Mouse (Mus musculus) midbrain, embryonic 11.5 days (tissue): ENCODE results near the gene Mcl1. TPM values are rescaled to one million over a fixed set of nuclear protein-coding genes. Genes with fewer than 3 reads are reported as not detected.
"Not testable (repeated sequence)": the region's sequence is repeated elsewhere in the genome, so short reads cannot be mapped to it uniquely, and the experiment has no call there.

Source experiments
- ATAC-seq: fragments of 200-750 bp; cut with Nextera tagmentation; 2 replicates; pipeline ENCODE4 v1.8.0; 2017; ENCODE audit warnings: moderate TSS enrichment, moderate library complexity; ENCODE audit not compliant: low FRiP score
- DNase-seq: peaks from one replicate; pipeline ENCODE4 v3.0.0; 2015; ENCODE audit warnings: low spot score; ENCODE audit errors: missing footprints
- H3K27ac ChIP-seq: fragments of 300-500 bp; sonication (generic); 2 replicates; pipeline ENCODE4 v1.5.1; 2014; ENCODE audit warnings: low read depth, low read length
- H3K27me3 ChIP-seq: fragments of 300-500 bp; sonication (generic); 2 replicates; pipeline ENCODE4 v1.6.1; 2014; ENCODE audit warnings: mild to moderate bottlenecking, low read length, moderate library complexity, mixed read lengths; ENCODE audit not compliant: control insufficient read depth, insufficient read depth
- H3K36me3 ChIP-seq: fragments of 300-500 bp; sonication (generic); 2 replicates; pipeline ENCODE4 v1.6.1; 2014; ENCODE audit warnings: mild to moderate bottlenecking, low read length, moderate library complexity, mixed read lengths; ENCODE audit not compliant: control insufficient read depth, insufficient read depth
- H3K4me1 ChIP-seq: fragments of 300-500 bp; sonication (generic); 2 replicates; pipeline ENCODE4 v1.6.1; 2014; ENCODE audit warnings: low read length; ENCODE audit not compliant: control insufficient read depth, insufficient read depth
- H3K4me2 ChIP-seq: fragments of 300-500 bp; sonication (generic); 2 replicates; pipeline ENCODE4 v1.6.1; 2014; ENCODE audit warnings: mild to moderate bottlenecking, moderate library complexity
- H3K4me3 ChIP-seq: fragments of 300-500 bp; sonication (generic); 2 replicates; pipeline ENCODE4 v1.5.1; 2014; ENCODE audit warnings: low read depth, low read length
- H3K9ac ChIP-seq: fragments of 300-500 bp; sonication (generic); 2 replicates; pipeline ENCODE4 v1.6.1; 2014; ENCODE audit warnings: low read length
- H3K9me3 ChIP-seq: fragments of 300-500 bp; sonication (generic); 2 replicates; pipeline ENCODE4 v1.6.1; 2016; ENCODE audit warnings: low read length; ENCODE audit not compliant: control insufficient read depth
- WGBS: fragments of 180-500 bp; shearing (Covaris S2); extraction: QIAGEN DNeasy Blood & Tissue Kit; methylation state at CpG from one replicate; pipeline ENCODE4 v1.1.7; 2014; 5-methylcytosine and 5-hydroxymethylcytosine counted together
- polyA plus RNA-seq: library from polyadenylated mRNA; unstranded; fragments of >200 nt; fragmentation: Nextera tagmentation; extraction: Ambion mirVana; gene quantifications from 2 replicates; pipeline ENCODE4 v1.2.1, GENCODE M21; 2014

The Mcl1 gene
- polyA plus RNA-seq, 1 experiment from 2014 or later = 74.1 TPM

- Histone ChIP-seq H3K9me3 (no peaks in the 10 kb centered on the region), H3K4me2 (no peak overlapping the region), H3K4me1 (peaks cover 5% of the 10 kb centered on the region; the same call in 1 of the 2 replicates), H3K27me3 (no peaks in the 10 kb centered on the region), H3K9ac (no peak overlapping the region), H3K4me3 (no peak overlapping the region), H3K27ac (no peak overlapping the region), H3K36me3 (no peaks in the 10 kb centered on the region)
- WGBS = 13% methylated on average over 6 of the region's 6 CpGs
- DNase-seq = no peak
- no peak for ATAC-seq
These were observed 5.7 kb upstream of the Mcl1 start for GRCm38 (mm10) chr3:95652871-95653270.

- 14% methylated on average over 11 of the region's 11 CpGs for WGBS
- Histone ChIP-seq H3K4me3 (no peak overlapping the region), H3K9ac (no peak overlapping the region), H3K4me1 (peaks cover 5% of the 10 kb centered on the region; the same call in 1 of the 2 replicates), H3K27me3 (no peaks in the 10 kb centered on the region), H3K27ac (no peak overlapping the region), H3K9me3 (no peaks in the 10 kb centered on the region), H3K4me2 (no peak overlapping the region), H3K36me3 (no peaks in the 10 kb centered on the region)
- no peak for ATAC-seq
- no peak for DNase-seq
These were observed 5.0 kb upstream of the Mcl1 start for GRCm38 (mm10) chr3:95653473-95654034.

DNA sequence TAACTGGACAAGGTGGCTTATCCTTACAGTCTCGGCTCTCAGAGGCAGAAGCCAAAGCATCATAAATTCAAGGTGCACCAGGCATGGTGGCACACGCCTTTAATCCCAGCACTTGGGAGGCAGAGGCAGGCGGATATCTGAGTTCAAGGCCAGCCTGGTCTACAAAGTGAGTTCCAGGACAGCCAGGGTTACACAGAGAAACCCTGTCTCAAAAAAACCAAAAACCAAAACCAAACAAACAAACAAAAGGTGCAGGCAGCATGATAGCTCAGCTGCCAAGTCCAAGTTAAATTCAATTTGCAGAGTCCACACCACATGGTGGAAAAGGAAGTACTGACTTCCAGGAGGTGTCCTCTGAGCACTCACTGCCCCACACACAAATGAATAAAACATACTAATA is 4.2 kb upstream of the Mcl1 start:
- not testable (repeated sequence) for DNase-seq, H3K27me3 ChIP-seq, H3K36me3 ChIP-seq, H3K27ac ChIP-seq, ATAC-seq, H3K4me3 ChIP-seq, H3K9ac ChIP-seq, H3K4me2 ChIP-seq, H3K4me1 ChIP-seq, H3K9me3 ChIP-seq
- WGBS = 88% methylated on average over 3 of the region's 3 CpGs

DNA sequence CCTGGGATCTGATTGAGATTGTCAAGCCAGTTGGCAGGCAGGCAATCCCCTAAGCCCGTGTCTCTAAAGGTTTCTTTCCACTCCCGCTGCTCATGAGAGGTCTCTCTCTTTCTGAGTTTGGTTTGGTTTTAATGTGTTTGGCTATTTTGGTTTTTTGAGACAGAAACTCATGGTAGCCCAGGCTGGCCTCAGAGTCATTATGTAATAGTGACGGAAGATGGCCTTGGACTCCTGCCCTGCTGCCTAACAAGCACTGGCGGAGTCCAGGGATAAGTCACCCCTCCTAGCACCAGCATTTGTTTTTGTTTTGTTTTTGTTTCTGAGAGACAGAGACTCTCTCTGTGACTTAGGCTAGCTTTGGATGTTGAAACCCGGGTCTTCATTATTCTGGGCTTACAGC is 3.2 kb upstream of the Mcl1 start:
- H3K9ac ChIP-seq = no peak overlapping the region
- H3K36me3 ChIP-seq = no peaks in the 10 kb centered on the region
- 91% methylated on average over 5 of the region's 5 CpGs for WGBS
- H3K4me3 ChIP-seq = no peak overlapping the region
- ATAC-seq (no peak), DNase-seq (no peak)
- H3K27ac ChIP-seq = no peak overlapping the region
- peaks cover 9% of the 10 kb centered on the region for H3K4me1 ChIP-seq
- no peaks in the 10 kb centered on the region for H3K27me3 ChIP-seq
- no peak overlapping the region for H3K4me2 ChIP-seq
- H3K9me3 ChIP-seq = no peaks in the 10 kb centered on the region

- WGBS = 84% methylated on average over 3 of the region's 3 CpGs
These were observed 1.5 kb upstream of the Mcl1 start for GRCm38 (mm10) chr3:95657108-95657507.

DNA sequence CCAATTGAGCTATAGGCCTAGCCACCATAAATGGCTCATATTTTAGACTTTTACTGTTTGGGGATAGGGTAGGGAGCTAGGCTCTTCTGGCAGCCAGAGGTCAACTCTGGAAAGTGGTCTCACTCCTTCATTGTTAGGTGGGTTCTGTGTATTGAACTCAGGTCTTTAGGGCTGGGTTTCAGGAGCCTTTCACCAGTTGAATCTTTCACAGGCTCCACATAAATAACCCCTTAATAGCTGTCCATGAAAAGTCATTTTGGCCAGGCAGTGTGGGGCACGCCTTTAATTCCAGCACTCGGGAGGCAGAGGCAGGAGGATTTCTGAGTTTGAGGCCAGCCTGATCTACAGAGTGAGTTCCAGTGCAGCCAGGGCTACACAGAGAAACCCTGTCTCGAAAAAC is 877 bp upstream of the Mcl1 start:
- Histone ChIP-seq H3K36me3 (no peaks in the 10 kb centered on the region), H3K4me1 (peaks cover 23% of the 10 kb centered on the region), H3K9ac (peak overlapping the region; percentile 99; the same call in 1 of the 2 replicates), H3K4me2 (peak overlapping the region; percentile 78; the same call in 1 of the 2 replicates), H3K9me3 (no peaks in the 10 kb centered on the region), H3K27ac (no peak overlapping the region), H3K27me3 (no peaks in the 10 kb centered on the region), H3K4me3 (peak overlapping the region; percentile 98)
- WGBS = 90% methylated on average over 3 of the region's 3 CpGs
- no peak for DNase-seq
- ATAC-seq = no peak

More at GRCm38 (mm10) chr3:95657108-95657507, 1.5 kb upstream of the Mcl1 start:
- Histone ChIP-seq H3K27me3 (no peaks in the 10 kb centered on the region), H3K9ac (no peak overlapping the region), H3K36me3 (no peaks in the 10 kb centered on the region), H3K27ac (no peak overlapping the region), H3K4me2 (no peak overlapping the region), H3K4me1 (peaks cover 21% of the 10 kb centered on the region), H3K9me3 (no peaks in the 10 kb centered on the region), H3K4me3 (no peak overlapping the region)
- ATAC-seq (no peak), DNase-seq (no peak)

DNA sequence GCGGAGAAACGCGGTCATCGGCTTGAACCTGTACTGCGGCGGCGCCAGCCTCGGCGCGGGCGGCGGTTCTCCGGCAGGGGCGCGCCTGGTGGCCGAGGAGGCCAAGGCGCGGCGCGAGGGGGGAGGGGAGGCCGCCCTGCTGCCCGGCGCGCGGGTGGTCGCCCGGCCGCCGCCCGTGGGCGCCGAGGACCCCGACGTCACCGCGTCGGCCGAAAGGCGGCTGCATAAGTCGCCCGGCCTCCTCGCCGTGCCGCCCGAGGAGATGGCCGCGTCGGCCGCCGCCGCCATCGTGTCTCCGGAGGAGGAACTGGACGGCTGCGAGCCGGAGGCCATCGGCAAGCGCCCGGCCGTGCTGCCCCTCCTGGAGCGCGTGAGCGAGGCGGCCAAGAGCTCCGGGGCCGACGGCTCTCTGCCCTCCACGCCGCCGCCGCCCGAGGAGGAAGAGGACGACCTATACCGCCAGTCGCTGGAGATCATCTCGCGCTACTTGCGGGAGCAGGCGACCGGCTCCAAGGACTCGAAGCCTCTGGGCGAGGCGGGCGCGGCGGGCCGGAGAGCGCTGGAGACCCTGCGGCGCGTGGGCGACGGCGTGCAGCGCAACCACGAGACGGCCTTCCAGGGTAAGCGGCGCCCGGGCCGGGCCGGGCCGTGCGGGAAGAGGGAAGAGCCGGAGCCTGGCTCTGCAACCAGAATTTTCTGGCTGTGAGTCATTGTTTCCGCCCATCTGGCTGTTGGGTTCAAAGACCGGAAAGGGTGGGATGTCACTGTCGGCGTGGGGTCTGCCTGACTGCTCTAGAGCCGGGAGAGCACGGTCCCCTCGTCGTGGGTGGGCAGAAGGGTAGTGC is 502 bp downstream of the Mcl1 start:
- ATAC-seq = peak; percentile 79
- WGBS = under 1% methylated on average over 102 of the region's 113 CpGs
- H3K27ac ChIP-seq = peak overlapping the region; percentile 96
- peak; percentile 96 for DNase-seq
- H3K9ac ChIP-seq = peak overlapping the region; percentile 99
- no peaks in the 10 kb centered on the region for H3K9me3 ChIP-seq
- H3K4me1 ChIP-seq = peaks cover 23% of the 10 kb centered on the region
- H3K27me3 ChIP-seq = no peaks in the 10 kb centered on the region
- peak overlapping the region; percentile 78 for H3K4me2 ChIP-seq
- H3K36me3 ChIP-seq = peaks cover 4% of the 10 kb centered on the region; the same call in 1 of the 2 replicates
- peak overlapping the region; percentile 98 for H3K4me3 ChIP-seq

DNA sequence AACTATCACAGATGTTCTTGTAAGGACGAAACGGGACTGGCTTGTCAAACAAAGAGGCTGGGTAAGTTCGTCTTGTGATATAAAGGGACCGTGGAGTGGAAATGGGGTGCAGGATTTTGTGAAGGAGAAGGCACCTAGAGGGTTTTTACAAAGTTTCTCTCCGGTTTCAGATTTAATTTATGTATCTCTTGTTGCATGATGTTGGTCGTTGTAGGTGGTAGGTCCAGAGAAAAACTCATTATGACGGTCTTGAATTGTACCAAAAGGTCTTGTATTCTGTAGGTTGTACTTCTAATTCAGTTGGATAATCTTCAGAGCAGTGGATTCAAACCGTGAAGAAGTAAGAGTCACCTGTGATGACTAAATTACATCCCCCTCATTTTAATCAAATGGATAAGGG is 1.4 kb downstream of the Mcl1 start:
- Histone ChIP-seq H3K4me2 (peak overlapping the region; percentile 78), H3K4me3 (peak overlapping the region; percentile 98), H3K4me1 (peaks cover 23% of the 10 kb centered on the region), H3K36me3 (peaks cover 7% of the 10 kb centered on the region; the same call in 1 of the 2 replicates), H3K27ac (peak overlapping the region; percentile 96; the same call in 1 of the 2 replicates), H3K27me3 (no peaks in the 10 kb centered on the region), H3K9ac (peak overlapping the region; percentile 99), H3K9me3 (no peaks in the 10 kb centered on the region)
- no peak for DNase-seq
- WGBS = 4% methylated on average over 8 of the region's 8 CpGs
- no peak for ATAC-seq
